Mouse (Mus musculus) thymus, adult 2 months (tissue): Measurements from ENCODE around the gene Map2k1. TPM values are rescaled to one million over a fixed set of nuclear protein-coding genes. Genes with fewer than 3 reads are reported as not detected.
"Not testable (repeated sequence)": the region's sequence is repeated elsewhere in the genome, so short reads cannot be mapped to it uniquely, and the experiment has no call there.

Source experiments
- DNase-seq: peaks from one replicate; pipeline ENCODE4 v3.0.0; 2021
- H3K27ac ChIP-seq: fragments of 200-500 bp; 2 replicates; pipeline ENCODE4 v1.5.1; 2012; ENCODE audit warnings: low read length, control low read depth; ENCODE audit not compliant: control insufficient read depth, insufficient read depth
- H3K27me3 ChIP-seq: fragments of 200-500 bp; 2 replicates; pipeline ENCODE4 v1.6.1; 2012; ENCODE audit warnings: mild to moderate bottlenecking, low read length, moderate library complexity, mixed read lengths; ENCODE audit not compliant: control insufficient read depth, insufficient read depth
- H3K36me3 ChIP-seq: fragments of 200-500 bp; 2 replicates; pipeline ENCODE4 v1.6.1; 2012; ENCODE audit warnings: mild to moderate bottlenecking, low read length, moderate library complexity; ENCODE audit not compliant: control insufficient read depth, insufficient read depth
- H3K4me1 ChIP-seq: fragments of 200-500 bp; replicated peaks from 2 replicates; pipeline ENCODE4 v1.6.1; 2012; ENCODE audit warnings: low read length; ENCODE audit not compliant: control insufficient read depth, insufficient read depth
- H3K4me3 ChIP-seq: fragments of 200-500 bp; 2 replicates; pipeline ENCODE4 v1.5.1; 2012; ENCODE audit warnings: mild to moderate bottlenecking, low read length, control low read depth, moderate library complexity; ENCODE audit not compliant: control insufficient read depth, insufficient read depth
- CTCF ChIP-seq: fragments of 200-500 bp; IDR thresholded peaks from 2 replicates; pipeline ENCODE4 v1.5.1; 2012; ENCODE audit warnings: mild to moderate bottlenecking, control low read depth, low read length, moderate library complexity, borderline replicate concordance; ENCODE audit not compliant: control insufficient read depth, poor library complexity, insufficient read depth; ENCODE audit errors: extremely low read depth
- POLR2A ChIP-seq: fragments of 200-500 bp; IDR thresholded peaks from 2 replicates; pipeline ENCODE4 v1.6.1; 2012; ENCODE audit warnings: mild to moderate bottlenecking, low read length, control low read depth, moderate library complexity; ENCODE audit not compliant: control insufficient read depth, poor library complexity, insufficient read depth; ENCODE audit errors: extremely low read depth
- WGBS: fragments of 180-500 bp; shearing (Covaris S2); methylation state at CpG from one replicate; pipeline ENCODE4 v1.1.7; 2018; 5-methylcytosine and 5-hydroxymethylcytosine counted together
- polyA plus RNA-seq: library from polyadenylated mRNA; depleted of rRNA; stranded (reverse); fragments of >200 nt; gene quantifications from 2 replicates; pipeline ENCODE4 v1.2.3, GENCODE M21; 2012

Gene Map2k1
- polyA plus RNA-seq, 1 experiment: 50.4 TPM

GRCm38 (mm10) chr9:64199897-64200296 is 53.5 kb downstream of the Map2k1 start:
- TF ChIP-seq CTCF (no peak), POLR2A (no peak)
- H3K4me1 ChIP-seq: no peaks in the 10 kb centered on the region
- no peak for DNase-seq
- no peaks in the 10 kb centered on the region for H3K27me3 ChIP-seq
- H3K4me3 ChIP-seq: no peak overlapping the region
- WGBS: 31% methylated on average over 2 of the region's 2 CpGs
- no peak overlapping the region for H3K27ac ChIP-seq
- H3K36me3 ChIP-seq: no peaks in the 10 kb centered on the region

- over 99% methylated on average over 7 of the region's 7 CpGs for WGBS
These were observed 54.5 kb downstream of the Map2k1 start for GRCm38 (mm10) chr9:64198763-64199418.

DNA sequence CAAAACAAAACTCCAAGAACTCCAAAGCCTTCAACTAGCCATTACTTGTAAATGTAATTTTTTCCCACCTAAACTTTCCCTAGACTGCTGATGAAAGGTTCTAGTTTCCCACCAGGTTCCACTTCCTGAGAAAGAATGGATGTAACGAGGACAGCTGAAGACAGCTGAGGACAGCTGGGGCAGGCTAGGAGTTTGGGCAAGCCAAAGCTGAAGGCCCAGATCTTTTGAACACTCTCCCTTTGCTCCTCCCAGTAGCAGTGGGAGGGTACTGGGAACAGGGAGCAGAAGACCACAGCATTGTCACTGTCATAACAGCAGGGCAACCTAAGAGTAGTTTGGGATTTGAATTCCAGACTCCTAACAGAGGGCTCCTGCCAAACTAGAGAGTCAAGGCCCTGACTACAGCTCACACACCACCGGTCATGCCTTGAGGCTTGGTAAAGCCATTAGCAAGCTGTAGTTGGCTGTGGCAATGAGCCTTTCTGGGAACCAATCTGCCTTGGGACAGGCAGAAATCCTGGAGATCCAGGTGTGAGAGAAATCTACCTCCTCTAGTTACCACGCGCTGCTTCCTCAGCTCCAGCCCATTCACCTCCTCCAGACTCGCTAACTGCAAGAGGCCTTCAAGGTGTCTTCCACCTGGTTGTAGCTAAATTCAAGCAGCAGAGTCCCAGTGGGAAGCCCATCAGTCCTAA is 55.2 kb downstream of the Map2k1 start:
- 95% methylated on average over 5 of the region's 5 CpGs for WGBS

More at GRCm38 (mm10) chr9:64198763-64199418, 54.5 kb downstream of the Map2k1 start:
- H3K36me3 ChIP-seq, H3K4me3 ChIP-seq, H3K27me3 ChIP-seq, DNase-seq, H3K27ac ChIP-seq, H3K4me1 ChIP-seq: not testable (repeated sequence)

DNA sequence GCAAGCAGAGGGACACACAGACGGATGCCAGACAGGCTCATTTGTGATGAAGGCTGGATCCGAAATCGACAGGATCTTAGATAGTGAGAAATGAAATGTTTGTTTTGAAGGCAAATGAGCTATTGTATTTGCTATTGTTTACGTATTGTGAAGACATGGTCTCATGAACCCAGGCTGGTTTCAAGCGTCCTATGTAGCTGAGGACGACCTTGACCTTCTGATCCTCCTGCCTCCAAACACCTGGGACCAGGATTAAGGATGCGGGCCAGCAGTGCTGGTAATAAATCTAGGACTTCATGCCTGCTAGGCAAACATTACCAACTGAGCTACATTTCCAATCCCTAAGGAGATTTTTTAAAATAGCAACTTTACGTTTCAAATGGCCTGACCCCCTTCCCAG is 55.9 kb downstream of the Map2k1 start:
- DNase-seq: no peak
- H3K36me3 ChIP-seq: peaks cover 4% of the 10 kb centered on the region; the same call in 1 of the 2 replicates
- H3K4me3 ChIP-seq: no peak overlapping the region
- H3K27me3 ChIP-seq: no peaks in the 10 kb centered on the region
- no peaks in the 10 kb centered on the region for H3K4me1 ChIP-seq
- 95% methylated on average over 8 of the region's 8 CpGs for WGBS
- no peak for TF ChIP-seq POLR2A
- no peak for TF ChIP-seq CTCF
- H3K27ac ChIP-seq: no peak overlapping the region

More for the DNA sequence above, 55.2 kb downstream of the Map2k1 start:
- Histone ChIP-seq H3K27me3 (no peaks in the 10 kb centered on the region), H3K27ac (no peak overlapping the region), H3K4me1 (no peaks in the 10 kb centered on the region), H3K36me3 (peaks cover 4% of the 10 kb centered on the region; the same call in 1 of the 2 replicates), H3K4me3 (no peak overlapping the region)
- no peak for DNase-seq
- TF ChIP-seq POLR2A: no peak
- TF ChIP-seq CTCF: no peak

DNA sequence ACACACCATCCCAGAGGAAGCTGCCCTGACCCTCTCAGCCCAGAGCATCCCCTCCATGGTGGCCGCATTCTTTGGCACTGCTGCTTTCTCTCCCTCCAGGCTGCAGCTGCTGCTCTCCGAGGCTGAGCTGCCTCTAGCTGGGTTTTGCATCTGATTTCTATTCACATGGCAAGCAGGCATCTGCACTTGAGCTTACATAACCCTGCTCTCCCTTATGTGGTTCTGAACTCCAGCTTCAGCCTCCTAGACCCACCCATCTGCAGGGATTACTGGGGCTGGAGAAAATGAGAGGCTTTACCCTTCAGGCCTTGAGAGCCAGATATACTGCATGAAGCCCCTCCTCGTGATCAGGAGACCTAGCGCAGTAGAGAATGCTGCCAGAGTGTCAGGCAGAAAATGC is 57.9 kb downstream of the Map2k1 start:
- no peaks in the 10 kb centered on the region for H3K27me3 ChIP-seq
- WGBS: 91% methylated on average over 4 of the region's 4 CpGs
- DNase-seq: no peak
- H3K4me1 ChIP-seq: no peaks in the 10 kb centered on the region
- no peak overlapping the region for H3K27ac ChIP-seq
- H3K36me3 ChIP-seq: peaks cover 4% of the 10 kb centered on the region; the same call in 1 of the 2 replicates
- TF ChIP-seq CTCF: no peak
- no peak for TF ChIP-seq POLR2A
- no peak overlapping the region for H3K4me3 ChIP-seq

DNA sequence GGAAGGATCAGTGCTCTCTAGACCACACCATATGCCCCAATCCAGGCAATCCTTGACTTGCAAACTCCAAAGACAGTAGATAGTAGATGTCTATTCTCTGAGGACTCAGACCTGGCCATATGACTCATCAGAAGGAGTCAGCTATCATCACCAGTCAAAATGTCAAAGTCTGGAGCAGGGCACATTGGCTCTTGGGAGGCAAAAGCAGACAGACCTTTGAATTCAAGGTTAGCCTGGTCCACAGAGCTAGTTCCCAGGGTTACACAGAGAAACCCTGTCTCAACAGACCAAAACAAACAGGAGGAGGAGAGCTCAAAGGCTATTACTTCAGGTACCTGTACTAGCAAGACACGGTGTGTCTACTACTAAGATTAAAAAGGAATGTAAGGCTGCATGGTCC is 59.6 kb downstream of the Map2k1 start:
- Histone ChIP-seq H3K27ac (no peak overlapping the region), H3K36me3 (peaks cover 4% of the 10 kb centered on the region; the same call in 1 of the 2 replicates), H3K4me1 (no peaks in the 10 kb centered on the region), H3K4me3 (no peak overlapping the region), H3K27me3 (no peaks in the 10 kb centered on the region)
- no peak for DNase-seq
- 98% methylated on average over 1 of the region's 1 CpGs for WGBS
- TF ChIP-seq POLR2A: no peak
- no peak for TF ChIP-seq CTCF

- Histone ChIP-seq H3K27me3 (no peaks in the 10 kb centered on the region), H3K27ac (no peak overlapping the region), H3K4me1 (peaks cover 3% of the 10 kb centered on the region), H3K4me3 (no peak overlapping the region), H3K36me3 (peaks cover 22% of the 10 kb centered on the region)
- WGBS: 97% methylated on average over 5 of the region's 5 CpGs
- no peak for DNase-seq
- TF ChIP-seq CTCF (no peak), POLR2A (no peak)
These were observed 69.1 kb downstream of the Map2k1 start for GRCm38 (mm10) chr9:64184166-64184840.

- DNase-seq, H3K27ac ChIP-seq, H3K4me1 ChIP-seq, H3K27me3 ChIP-seq, H3K4me3 ChIP-seq: not testable (repeated sequence)
- peaks cover 24% of the 10 kb centered on the region for H3K36me3 ChIP-seq
- WGBS: 95% methylated on average over 5 of the region's 5 CpGs
These were observed 70.1 kb downstream of the Map2k1 start for GRCm38 (mm10) chr9:64183295-64183694.
